Mouse (Mus musculus) stomach, embryonic 15.5 days (tissue): Measurements from ENCODE around the gene Meox1. TPM values are rescaled to one million over a fixed set of nuclear protein-coding genes. Genes with fewer than 3 reads are reported as not detected.

Source experiments
- ATAC-seq: fragments of 200-750 bp; cut with Nextera tagmentation; 2 replicates; pipeline ENCODE4 v1.8.0; 2017; ENCODE audit warnings: low read depth, moderate number of reproducible peaks, moderate TSS enrichment; ENCODE audit not compliant: insufficient read depth, low FRiP score
- H3K27ac ChIP-seq: fragments of 300-500 bp; sonication (generic); 2 replicates; pipeline ENCODE4 v1.5.1; 2015; ENCODE audit warnings: mild to moderate bottlenecking, inconsistent platforms
- H3K27me3 ChIP-seq: fragments of 300-500 bp; sonication (generic); replicated peaks from 2 replicates; pipeline ENCODE4 v1.6.1; 2015; ENCODE audit warnings: inconsistent platforms
- H3K36me3 ChIP-seq: fragments of 300-500 bp; sonication (generic); 2 replicates; pipeline ENCODE4 v1.6.1; 2015; ENCODE audit warnings: inconsistent platforms
- H3K4me1 ChIP-seq: fragments of 300-500 bp; sonication (generic); 2 replicates; pipeline ENCODE4 v1.6.1; 2015; ENCODE audit warnings: inconsistent platforms
- H3K4me2 ChIP-seq: fragments of 300-500 bp; sonication (generic); 2 replicates; pipeline ENCODE4 v1.6.1; 2015; ENCODE audit warnings: mild to moderate bottlenecking, inconsistent platforms
- H3K4me3 ChIP-seq: fragments of 300-500 bp; sonication (generic); replicated peaks from 2 replicates; pipeline ENCODE4 v1.5.1; 2015; ENCODE audit warnings: inconsistent platforms
- H3K9ac ChIP-seq: fragments of 300-500 bp; sonication (generic); 2 replicates; pipeline ENCODE4 v1.6.1; 2015; ENCODE audit warnings: inconsistent platforms
- H3K9me3 ChIP-seq: fragments of 300-500 bp; sonication (generic); 2 replicates; pipeline ENCODE4 v1.6.1; 2016; ENCODE audit warnings: inconsistent platforms
- WGBS: fragments of 180-500 bp; shearing (Covaris S2); methylation state at CpG from one replicate; pipeline ENCODE4 v1.1.7; 2015; 5-methylcytosine and 5-hydroxymethylcytosine counted together
- polyA plus RNA-seq: library from polyadenylated mRNA; unstranded; fragments of >200 nt; fragmentation: Nextera tagmentation; extraction: Ambion mirVana; gene quantifications from 2 replicates; pipeline ENCODE4 v1.2.1, GENCODE M21; 2015

Gene Meox1
- 5.0 and 5.3 TPM in 2 replicates for polyA plus RNA-seq

DNA sequence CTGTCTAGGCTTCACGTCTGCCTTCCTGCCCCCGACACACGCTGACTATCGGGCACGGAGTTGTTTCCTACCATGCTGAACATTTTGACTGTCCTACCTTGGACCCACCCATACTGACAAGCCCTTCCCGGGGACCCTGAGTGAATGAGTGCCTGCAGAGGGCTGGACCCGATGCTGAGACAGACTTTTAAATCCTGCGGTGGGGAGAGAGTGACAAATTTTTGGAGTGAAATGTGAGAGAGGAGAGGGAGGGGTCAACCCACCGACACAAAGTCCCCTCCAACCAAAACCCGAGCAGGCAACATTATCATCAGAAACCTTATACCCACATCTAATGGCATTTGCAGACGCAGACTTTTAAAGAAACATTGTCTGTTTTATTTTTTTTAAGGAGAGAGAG lies at the start of gene Meox1:
Gene Meox1, minus strand, starts transcription at position 171 of the 400 bp plus-strand sequence.
- Histone ChIP-seq H3K36me3 (no peaks in the 10 kb centered on the region), H3K4me3 (no peak within 1 kb of the TSS), H3K9me3 (no peaks in the 10 kb centered on the region), H3K27ac (no peak within 1 kb of the TSS), H3K27me3 (0 out of 2 replicates have a peak, but pooled peaks cover 18% of the 10 kb centered on the region), H3K9ac (no peak within 1 kb of the TSS), H3K4me2 (peak within 1 kb of the TSS; percentile 26), H3K4me1 (peaks cover 35% of the 10 kb centered on the region)
- no peak for ATAC-seq
- WGBS, result 11% methylated on average over 11 of the region's 11 CpGs

DNA sequence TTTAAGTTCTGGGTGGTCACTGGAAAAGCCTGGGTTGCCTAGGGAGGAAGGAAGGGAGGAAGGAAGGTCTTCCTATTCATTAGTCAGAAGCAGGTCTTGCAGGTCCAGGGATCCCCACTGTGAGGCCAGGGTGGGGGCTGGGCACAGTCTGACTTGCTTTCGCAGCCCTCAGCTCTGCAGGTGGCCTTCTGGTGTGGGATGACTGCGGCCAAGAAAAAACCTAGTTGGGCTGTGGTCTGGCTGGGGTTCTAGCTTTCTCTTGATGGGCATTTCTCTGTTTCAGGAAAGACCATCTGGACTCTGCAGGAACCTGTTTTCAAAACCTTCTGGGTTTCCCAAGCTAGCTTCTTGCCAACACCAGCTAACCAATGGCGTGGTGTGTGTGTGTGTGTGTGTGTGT lies 48.9 kb upstream of the Meox1 start:
- no peak overlapping the region for H3K9ac ChIP-seq
- H3K4me3 ChIP-seq, result no peak overlapping the region
- no peaks in the 10 kb centered on the region for H3K9me3 ChIP-seq
- no peak overlapping the region for H3K27ac ChIP-seq
- ATAC-seq, result no peak
- no peaks in the 10 kb centered on the region for H3K4me1 ChIP-seq
- no peaks in the 10 kb centered on the region for H3K36me3 ChIP-seq
- 37% methylated on average over 3 of the region's 3 CpGs for WGBS
- 0 out of 2 replicates have a peak, but pooled peaks cover 8% of the 10 kb centered on the region for H3K27me3 ChIP-seq
- no peak overlapping the region for H3K4me2 ChIP-seq

GRCm38 (mm10) chr11:101937108-101937507 lies 42.9 kb upstream of the Meox1 start:
- H3K9me3 ChIP-seq, result no peaks in the 10 kb centered on the region
- 0 out of 2 replicates have a peak, but pooled peaks cover 13% of the 10 kb centered on the region for H3K27me3 ChIP-seq
- H3K4me3 ChIP-seq, result peak overlapping the region; percentile 43
- H3K4me2 ChIP-seq, result peak overlapping the region; percentile 86
- H3K36me3 ChIP-seq, result no peaks in the 10 kb centered on the region
- no peak for ATAC-seq
- WGBS, result under 1% methylated on average over 32 of the region's 32 CpGs
- no peaks in the 10 kb centered on the region; the same call in 1 of the 2 replicates for H3K4me1 ChIP-seq
- no peak overlapping the region for H3K27ac ChIP-seq
- H3K9ac ChIP-seq, result peak overlapping the region; percentile 25; the same call in 1 of the 2 replicates

DNA sequence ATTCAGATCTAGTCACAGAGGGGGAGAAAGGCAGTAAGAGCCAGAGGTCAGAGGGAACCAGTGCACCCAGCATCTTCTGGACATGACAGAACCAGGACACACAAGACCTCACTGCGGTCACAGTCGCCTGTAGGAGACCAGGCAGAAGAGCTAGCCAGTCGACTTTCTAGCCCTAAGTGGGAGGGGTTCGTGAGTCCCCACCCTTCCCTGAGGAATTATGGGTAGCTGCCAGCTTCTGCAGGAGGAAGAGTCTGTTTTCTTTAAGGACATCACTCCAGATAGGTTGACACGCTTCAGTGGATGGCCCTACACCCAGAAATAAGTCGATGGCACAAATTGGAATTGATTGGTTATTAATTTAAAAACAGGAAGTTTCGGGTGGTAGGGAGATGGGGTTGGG lies 42.2 kb upstream of the Meox1 start:
- Histone ChIP-seq H3K9ac (no peak overlapping the region), H3K4me1 (no peaks in the 10 kb centered on the region; the same call in 1 of the 2 replicates), H3K4me3 (no peak overlapping the region), H3K27ac (no peak overlapping the region), H3K4me2 (no peak overlapping the region; the same call in 1 of the 2 replicates), H3K9me3 (no peaks in the 10 kb centered on the region), H3K27me3 (0 out of 2 replicates have a peak, but pooled peaks cover 13% of the 10 kb centered on the region), H3K36me3 (no peaks in the 10 kb centered on the region)
- no peak for ATAC-seq
- 43% methylated on average over 7 of the region's 7 CpGs for WGBS

DNA sequence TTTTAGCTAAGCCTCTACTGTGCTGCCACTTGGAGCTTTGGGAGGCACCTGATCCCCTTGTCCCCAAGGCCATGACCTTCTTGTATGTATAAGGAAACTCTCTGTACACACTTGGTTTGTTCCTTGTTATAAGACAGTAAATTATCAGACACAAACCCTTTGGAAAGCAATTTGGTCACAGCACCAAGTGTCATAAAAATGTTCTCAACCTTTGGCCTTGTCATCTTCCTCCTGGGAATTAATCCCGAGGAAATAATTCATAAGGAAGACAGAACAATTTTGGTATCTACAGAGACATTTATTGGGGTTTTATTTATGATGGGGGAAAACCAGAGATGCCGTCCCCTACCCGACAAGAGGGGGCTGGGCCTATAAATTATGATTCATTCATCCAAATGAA lies 41.6 kb upstream of the Meox1 start:
- WGBS, result 80% methylated on average over 3 of the region's 3 CpGs

GRCm38 (mm10) chr11:101931978-101932377 lies 37.8 kb upstream of the Meox1 start:
- Histone ChIP-seq H3K4me1 (peaks cover 5% of the 10 kb centered on the region; the same call in 1 of the 2 replicates), H3K36me3 (no peaks in the 10 kb centered on the region), H3K27ac (no peak overlapping the region), H3K4me2 (no peak overlapping the region), H3K4me3 (no peak overlapping the region), H3K9me3 (no peaks in the 10 kb centered on the region), H3K9ac (no peak overlapping the region), H3K27me3 (0 out of 2 replicates have a peak, but pooled peaks cover 4% of the 10 kb centered on the region)
- no peak for ATAC-seq
- WGBS, result 41% methylated on average over 4 of the region's 4 CpGs

More for the DNA sequence above, 41.6 kb upstream of the Meox1 start:
- no peak overlapping the region for H3K27ac ChIP-seq
- H3K27me3 ChIP-seq, result 0 out of 2 replicates have a peak, but pooled peaks cover 13% of the 10 kb centered on the region
- no peak overlapping the region for H3K4me3 ChIP-seq
- no peak overlapping the region for H3K4me2 ChIP-seq
- H3K9ac ChIP-seq, result no peak overlapping the region
- no peaks in the 10 kb centered on the region for H3K36me3 ChIP-seq
- no peaks in the 10 kb centered on the region; the same call in 1 of the 2 replicates for H3K4me1 ChIP-seq
- ATAC-seq, result no peak
- no peaks in the 10 kb centered on the region for H3K9me3 ChIP-seq

DNA sequence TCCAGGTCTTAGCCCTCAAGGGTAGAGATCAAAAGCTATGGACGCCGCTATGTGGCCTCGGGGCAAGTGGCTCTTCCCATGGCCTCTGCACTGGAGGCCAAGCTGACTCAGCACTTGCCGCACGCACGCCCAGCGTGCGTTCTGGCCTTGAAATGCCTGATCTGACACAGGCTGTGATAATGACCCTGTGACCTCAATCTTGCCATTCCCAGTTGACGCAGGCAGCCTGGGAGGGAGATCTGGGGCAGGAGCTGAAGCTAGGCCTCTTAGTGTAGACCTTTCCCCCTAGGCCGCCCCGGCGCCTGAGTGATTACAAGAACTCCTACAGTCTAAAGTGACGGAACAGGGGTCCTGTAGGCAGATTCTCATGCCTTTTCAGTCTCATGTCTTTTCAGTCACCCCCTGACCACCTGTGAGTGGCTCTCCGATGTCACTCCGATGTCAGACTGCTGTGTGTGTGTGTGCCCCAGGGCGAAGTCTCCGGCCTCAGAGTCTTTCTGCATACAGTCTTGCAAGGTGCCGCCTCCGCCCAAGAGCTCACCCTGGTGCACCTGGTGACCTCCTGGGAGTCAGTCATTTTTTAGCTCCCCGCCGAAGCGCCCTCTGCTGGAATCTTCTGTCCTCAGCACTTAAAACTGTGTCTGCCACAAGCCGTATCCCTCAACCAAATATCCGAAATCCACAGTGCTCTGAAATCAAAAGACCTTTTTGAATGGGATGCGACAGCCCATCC lies 34.0 kb upstream of the Meox1 start:
- WGBS, result 29% methylated on average over 25 of the region's 25 CpGs
- no peaks in the 10 kb centered on the region for H3K36me3 ChIP-seq
- H3K27ac ChIP-seq, result no peak overlapping the region
- H3K4me1 ChIP-seq, result 0 out of 2 replicates have a peak, but pooled peaks cover 5% of the 10 kb centered on the region
- H3K9me3 ChIP-seq, result no peaks in the 10 kb centered on the region
- no peaks in the 10 kb centered on the region; the same call in 1 of the 2 replicates for H3K27me3 ChIP-seq
- H3K9ac ChIP-seq, result no peak overlapping the region
- no peak overlapping the region for H3K4me2 ChIP-seq
- no peak overlapping the region for H3K4me3 ChIP-seq
- no peak for ATAC-seq

- 83% methylated on average over 10 of the region's 10 CpGs for WGBS
- H3K36me3 ChIP-seq, result no peaks in the 10 kb centered on the region
- no peak for ATAC-seq
- H3K9me3 ChIP-seq, result no peaks in the 10 kb centered on the region
- H3K4me3 ChIP-seq, result no peak overlapping the region
- no peak overlapping the region for H3K4me2 ChIP-seq
- 0 out of 2 replicates have a peak, but pooled peaks cover 5% of the 10 kb centered on the region for H3K4me1 ChIP-seq
- no peaks in the 10 kb centered on the region; the same call in 1 of the 2 replicates for H3K27me3 ChIP-seq
- no peak overlapping the region for H3K9ac ChIP-seq
- H3K27ac ChIP-seq, result no peak overlapping the region
Measured at GRCm38 (mm10) chr11:101926951-101927589, 32.9 kb upstream of the Meox1 start.

- Histone ChIP-seq H3K4me1 (0 out of 2 replicates have a peak, but pooled peaks cover 5% of the 10 kb centered on the region), H3K4me3 (no peak overlapping the region), H3K36me3 (no peaks in the 10 kb centered on the region), H3K27ac (no peak overlapping the region), H3K4me2 (no peak overlapping the region), H3K27me3 (peaks cover under 1% of the 10 kb centered on the region; the same call in 1 of the 2 replicates), H3K9me3 (no peaks in the 10 kb centered on the region), H3K9ac (no peak overlapping the region)
- no peak for ATAC-seq
- 69% methylated on average over 6 of the region's 6 CpGs for WGBS
Measured at GRCm38 (mm10) chr11:101925636-101926035, 31.5 kb upstream of the Meox1 start.

DNA sequence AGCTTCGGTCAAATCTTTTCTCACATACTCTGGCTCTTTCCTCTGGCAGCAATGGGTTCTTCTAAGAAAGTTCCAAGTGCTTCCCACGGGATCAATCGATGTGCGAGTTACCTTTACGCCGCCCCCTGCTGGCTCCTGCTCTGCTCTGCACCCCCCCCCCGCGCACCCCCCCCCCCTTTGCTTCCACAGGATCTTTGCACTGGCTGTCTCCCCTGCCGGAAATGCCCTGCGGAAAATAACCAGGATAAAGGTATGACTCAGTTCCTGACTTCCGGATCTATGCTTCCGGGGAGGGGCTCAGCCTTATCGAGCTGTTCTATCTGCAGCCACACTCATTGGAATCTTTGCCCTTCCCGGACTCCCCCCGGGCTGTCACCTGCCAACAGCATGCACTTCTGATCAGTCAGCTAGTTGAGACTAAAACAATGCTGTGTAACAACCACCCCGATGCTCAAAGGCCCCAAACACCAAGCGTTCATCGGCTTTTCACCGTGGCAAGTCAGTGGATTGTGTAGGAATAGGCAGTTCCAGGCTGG lies 30.3 kb upstream of the Meox1 start:
- Histone ChIP-seq H3K4me1 (0 out of 2 replicates have a peak, but pooled peaks cover 5% of the 10 kb centered on the region), H3K27me3 (peaks cover 3% of the 10 kb centered on the region; the same call in 1 of the 2 replicates), H3K9ac (no peak overlapping the region), H3K27ac (no peak overlapping the region), H3K9me3 (no peaks in the 10 kb centered on the region), H3K36me3 (no peaks in the 10 kb centered on the region), H3K4me2 (no peak overlapping the region), H3K4me3 (no peak overlapping the region)
- no peak for ATAC-seq
- 69% methylated on average over 19 of the region's 19 CpGs for WGBS

GRCm38 (mm10) chr11:101923988-101924387 lies 29.8 kb upstream of the Meox1 start:
- WGBS, result 74% methylated on average over 6 of the region's 6 CpGs
- Histone ChIP-seq H3K27me3 (peaks cover 3% of the 10 kb centered on the region; the same call in 1 of the 2 replicates), H3K4me1 (0 out of 2 replicates have a peak, but pooled peaks cover 5% of the 10 kb centered on the region), H3K27ac (no peak overlapping the region), H3K4me3 (no peak overlapping the region), H3K9ac (no peak overlapping the region), H3K4me2 (no peak overlapping the region), H3K36me3 (no peaks in the 10 kb centered on the region), H3K9me3 (no peaks in the 10 kb centered on the region)
- ATAC-seq, result no peak
